26 mouse cellular contexts compared by ENCODE assay signal in genomic region chr6:71940912-71941311, GRCm38 (mm10). TPM values are rescaled to one million over a fixed set of nuclear protein-coding genes. Genes with fewer than 3 reads are reported as not detected.
DNase-seq lines count a peak whose midpoint lies in the region; ATAC-seq lines count a peak whose summit lies in the region.
"Had no signal": no experiment of that assay in that cellular context is flagged by ENCODE, and none has a peak within 500 bp of the region (broad histone marks: within the 10 kb centered on the region; RNA-seq: fewer than 3 reads in every experiment).

No protein-coding gene starts in this region.

- no peaks in the 10 kb centered on the region for H3K4me1 ChIP-seq in hindbrain, embryonic 11.5 days (replicated peaks; ENCODE audit: control insufficient read depth, insufficient read depth, low read length)
- no peaks in the 10 kb centered on the region for H3K4me1 ChIP-seq in hindbrain, embryonic 12.5 days
- H3K4me1 ChIP-seq in embryonic facial prominence, embryonic 14.5 days (ENCODE audit: control insufficient read depth, insufficient read depth, low read length), result peaks cover 7% of the 10 kb centered on the region; the same call in 1 of the 2 replicates
- H3K4me1 ChIP-seq in limb, embryonic 12.5 days (replicated peaks), result no peaks in the 10 kb centered on the region; the same call in 1 of the 2 replicates
- H3K4me1 ChIP-seq: hindbrain, embryonic 10.5 days; liver, embryonic 12.5 days had no signal

- no peak for ATAC-seq in hindbrain, embryonic 11.5 days (ENCODE audit: low FRiP score)
- ATAC-seq in hindbrain, embryonic 12.5 days (ENCODE audit: low FRiP score), result no peak
- peak; percentile 50; the same call in 1 of the 2 replicates for ATAC-seq in embryonic facial prominence, embryonic 14.5 days (ENCODE audit: low read depth)
- ATAC-seq in limb, embryonic 12.5 days (ENCODE audit: insufficient number of reproducible peaks, insufficient read depth, low FRiP score, low TSS enrichment, low read depth), result no peak
- ATAC-seq: forebrain, embryonic 16.5 days; hindbrain, postnatal 0 days; intestine, embryonic 16.5 days; liver, embryonic 12.5 days; lung, postnatal 0 days had no signal

- peak; percentile 7 for DNase-seq in hindbrain, embryonic 11.5 days (ENCODE audit: low spot score)
- DNase-seq in embryonic facial prominence, embryonic 14.5 days (ENCODE audit: low spot score), result peak; percentile 82
- no peak for DNase-seq in lung, postnatal 36 days
- no peak for DNase-seq in layer of hippocampus, postnatal 36 days
- DNase-seq: cerebellum, adult 2 months; cerebellum, postnatal 14 days; heart, adult 2 months; heart, postnatal 14 days; kidney, adult 9 months; kidney, postnatal 10 days; lung, adult 18-20 months; midbrain, embryonic 14.5 days; thymus, postnatal 4 days had no signal

- H3K4me3 ChIP-seq in hindbrain, embryonic 11.5 days (ENCODE audit: low read depth, low read length), result no peak overlapping the region
- no peak overlapping the region for H3K4me3 ChIP-seq in hindbrain, embryonic 12.5 days
- no peak overlapping the region for H3K4me3 ChIP-seq in embryonic facial prominence, embryonic 14.5 days (ENCODE audit: low read depth, low read length)
- no peak overlapping the region for H3K4me3 ChIP-seq in limb, embryonic 12.5 days (replicated peaks)
- H3K4me3 ChIP-seq: forebrain, embryonic 10.5 days; heart, adult 2 months; heart, embryonic 12.5 days; hindbrain, embryonic 10.5 days; limb, embryonic 13.5 days; liver, embryonic 12.5 days had no signal

- H3K27ac ChIP-seq in hindbrain, embryonic 11.5 days (ENCODE audit: low read depth, low read length), result no peak overlapping the region
- no peak overlapping the region for H3K27ac ChIP-seq in hindbrain, embryonic 12.5 days
- H3K27ac ChIP-seq in embryonic facial prominence, embryonic 14.5 days (replicated peaks; ENCODE audit: low read depth, low read length), result no peak overlapping the region; the same call in 1 of the 2 replicates
- H3K27ac ChIP-seq in limb, embryonic 12.5 days, result peak overlapping the region; percentile 35; the same call in 1 of the 2 replicates
- H3K27ac ChIP-seq: forebrain, embryonic 10.5 days; hindbrain, embryonic 10.5 days; hindbrain, postnatal 0 days; limb, embryonic 13.5 days; liver, embryonic 12.5 days; macrophage had no signal

- no peak overlapping the region for H3K9ac ChIP-seq in hindbrain, embryonic 11.5 days (ENCODE audit: low read depth, low read length)
- no peak overlapping the region for H3K9ac ChIP-seq in hindbrain, embryonic 12.5 days
- no peak overlapping the region for H3K9ac ChIP-seq in embryonic facial prominence, embryonic 14.5 days (ENCODE audit: low read depth, low read length)
- no peak overlapping the region for H3K9ac ChIP-seq in limb, embryonic 12.5 days (replicated peaks)
- H3K9ac ChIP-seq: heart, embryonic 12.5 days; limb, embryonic 13.5 days; liver, embryonic 12.5 days had no signal

- 76% methylated on average over 6 of the region's 6 CpGs for WGBS in hindbrain, embryonic 11.5 days
- WGBS in hindbrain, embryonic 12.5 days, result 79% methylated on average over 6 of the region's 6 CpGs
- 39% methylated on average over 6 of the region's 6 CpGs for WGBS in embryonic facial prominence, embryonic 14.5 days
- 39% methylated on average over 6 of the region's 6 CpGs for WGBS in limb, embryonic 12.5 days

- H3K9me3 ChIP-seq in hindbrain, embryonic 11.5 days (ENCODE audit: control insufficient read depth, low read length), result no peaks in the 10 kb centered on the region
- no peaks in the 10 kb centered on the region for H3K9me3 ChIP-seq in hindbrain, embryonic 12.5 days (replicated peaks)
- H3K9me3 ChIP-seq in embryonic facial prominence, embryonic 14.5 days (ENCODE audit: control insufficient read depth, low read length), result no peaks in the 10 kb centered on the region
- no peaks in the 10 kb centered on the region for H3K9me3 ChIP-seq in limb, embryonic 12.5 days
- H3K9me3 ChIP-seq: forebrain, embryonic 10.5 days; heart, embryonic 12.5 days; hindbrain, embryonic 10.5 days; limb, embryonic 13.5 days; liver, embryonic 12.5 days had no signal

- 0 out of 2 replicates have a peak, but pooled peaks cover 3% of the 10 kb centered on the region for H3K36me3 ChIP-seq in hindbrain, embryonic 11.5 days (ENCODE audit: control insufficient read depth, insufficient read depth, low read length)
- H3K36me3 ChIP-seq in hindbrain, embryonic 12.5 days, result peaks cover 62% of the 10 kb centered on the region
- peaks cover 52% of the 10 kb centered on the region for H3K36me3 ChIP-seq in embryonic facial prominence, embryonic 14.5 days (ENCODE audit: control insufficient read depth, insufficient read depth, low read length)
- peaks cover 65% of the 10 kb centered on the region for H3K36me3 ChIP-seq in limb, embryonic 12.5 days

- no peak overlapping the region for H3K4me2 ChIP-seq in hindbrain, embryonic 11.5 days (replicated peaks; ENCODE audit: low read depth, low read length)
- H3K4me2 ChIP-seq in hindbrain, embryonic 12.5 days (replicated peaks), result no peak overlapping the region
- H3K4me2 ChIP-seq in embryonic facial prominence, embryonic 14.5 days (ENCODE audit: low read depth, low read length), result no peak overlapping the region
- H3K4me2 ChIP-seq in limb, embryonic 12.5 days, result no peak overlapping the region
- H3K4me2 ChIP-seq: heart, embryonic 12.5 days; limb, embryonic 13.5 days; liver, embryonic 12.5 days had no signal

- no peaks in the 10 kb centered on the region for H3K27me3 ChIP-seq in hindbrain, embryonic 11.5 days (ENCODE audit: control insufficient read depth, insufficient read depth, low read length)
- H3K27me3 ChIP-seq in hindbrain, embryonic 12.5 days, result no peaks in the 10 kb centered on the region
- H3K27me3 ChIP-seq in embryonic facial prominence, embryonic 14.5 days (replicated peaks; ENCODE audit: control insufficient read depth, insufficient read depth, low read length), result no peaks in the 10 kb centered on the region
- H3K27me3 ChIP-seq in limb, embryonic 12.5 days, result no peaks in the 10 kb centered on the region
- H3K27me3 ChIP-seq: CH12.LX; heart, embryonic 12.5 days; limb, embryonic 13.5 days; liver, embryonic 12.5 days had no signal

RNA-seq across cellular contexts. Expression of gene Polr1a, which starts 32.1 kb away (rescaled TPM):
- polyA plus RNA-seq in hindbrain, embryonic 11.5 days (2014; fragmentation: Nextera tagmentation; extraction: Ambion mirVana), result 24.0 and 27.7 TPM in 2 replicates
- 31.5 and 32.5 TPM in 2 replicates for polyA plus RNA-seq in hindbrain, embryonic 12.5 days (2016; fragmentation: Nextera tagmentation; extraction: Ambion mirVana)
- polyA plus RNA-seq in embryonic facial prominence, embryonic 14.5 days (2014; fragmentation: Nextera tagmentation; extraction: Ambion mirVana), result 28.9 and 31.5 TPM in 2 replicates
- polyA plus RNA-seq in limb, embryonic 12.5 days (2016; fragmentation: Nextera tagmentation; extraction: Ambion mirVana), result 41.6 TPM in 2 replicates
- 10 to 100 TPM; 31.0 to 33.2 TPM for total RNA-seq in layer of hippocampus, postnatal 36 days (2021)

RNA-seq across cellular contexts. Expression of gene Ptcd3, which starts 32.4 kb away (rescaled TPM):
- 129 and 136 TPM in 2 replicates for polyA plus RNA-seq in hindbrain, embryonic 11.5 days (2014; fragmentation: Nextera tagmentation; extraction: Ambion mirVana)
- 102 and 108 TPM in 2 replicates for polyA plus RNA-seq in hindbrain, embryonic 12.5 days (2016; fragmentation: Nextera tagmentation; extraction: Ambion mirVana)
- polyA plus RNA-seq in embryonic facial prominence, embryonic 14.5 days (2014; fragmentation: Nextera tagmentation; extraction: Ambion mirVana), result 84.6 and 92.6 TPM in 2 replicates
- polyA plus RNA-seq in limb, embryonic 12.5 days (2016; fragmentation: Nextera tagmentation; extraction: Ambion mirVana), result 126 and 131 TPM in 2 replicates
- total RNA-seq in layer of hippocampus, postnatal 36 days (2021), result 10 to 100 TPM; 68.3 to 73.7 TPM

Comparison
In these comparisons a context has a peak if more than half of its experiments do, and no peak if none do; other contexts are left out.
1. DNase-seq: peak in hindbrain, embryonic 11.5 days (single experiment) and embryonic facial prominence, embryonic 14.5 days (single experiment); none in lung, postnatal 36 days (single experiment) and layer of hippocampus, postnatal 36 days (0 of 2).